Mouse (Mus musculus) adrenal gland, adult 8-10 months (tissue): ENCODE results near the gene Exosc8. TPM values are rescaled to one million over a fixed set of nuclear protein-coding genes. Genes with fewer than 3 reads are reported as not detected.
"Not testable (repeated sequence)": the region's sequence is repeated elsewhere in the genome, so short reads cannot be mapped to it uniquely, and the experiment has no call there.

ENCODE experiments used
- DNase-seq: peaks from one replicate; pipeline ENCODE4 v3.0.0; 2022
- total RNA-seq, 4 experiments: library from RNA; stranded (reverse); gene quantifications; 2 replicates each; pipeline ENCODE4 v1.2.4; 2022

Gene Exosc8
- total RNA-seq, 4 experiments from 2014 or later = 28.5 to 47.2 (median 40.2) TPM

DNA sequence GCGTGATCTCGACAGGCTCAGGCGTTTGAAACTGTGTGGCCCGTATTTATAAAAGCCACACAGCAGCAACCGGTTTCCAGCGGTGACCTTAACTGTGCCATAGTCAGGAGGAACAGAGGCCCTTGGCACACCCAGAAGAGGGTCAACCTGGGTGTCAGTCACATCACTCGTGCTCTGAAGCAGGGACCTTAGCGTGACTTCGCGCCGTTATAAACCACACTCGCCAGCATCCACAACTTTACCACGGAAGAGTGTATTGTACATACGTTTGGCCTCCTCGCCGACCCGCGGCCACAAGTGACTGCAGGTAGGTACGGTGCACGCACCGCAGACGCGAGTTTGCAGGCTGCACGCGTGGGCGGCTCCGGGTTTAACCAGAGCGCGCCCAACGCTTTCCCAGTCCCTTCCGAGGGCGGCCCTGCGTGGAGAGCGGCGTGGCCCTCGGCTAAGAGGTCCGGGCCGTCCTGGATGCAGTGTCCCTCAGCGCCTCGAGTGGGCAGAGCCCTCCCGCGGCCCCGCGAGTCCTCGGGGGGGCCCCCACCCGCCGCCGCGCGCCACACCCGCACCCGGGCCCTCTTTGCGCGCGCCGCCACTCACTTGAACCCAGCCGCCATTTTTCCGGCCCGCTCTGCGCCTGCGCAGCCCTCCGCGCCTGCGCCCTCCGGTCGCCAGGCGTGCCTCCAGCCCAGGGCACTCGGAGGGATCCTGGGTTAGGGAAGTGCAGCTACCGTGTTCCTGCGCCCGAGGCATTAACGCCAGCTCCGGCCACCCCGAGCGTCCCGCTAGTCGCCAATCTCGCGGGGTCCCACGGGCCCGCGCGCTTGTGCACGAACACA, 564 bp downstream of the Exosc8 start:
- DNase-seq = peak; percentile 85

DNA sequence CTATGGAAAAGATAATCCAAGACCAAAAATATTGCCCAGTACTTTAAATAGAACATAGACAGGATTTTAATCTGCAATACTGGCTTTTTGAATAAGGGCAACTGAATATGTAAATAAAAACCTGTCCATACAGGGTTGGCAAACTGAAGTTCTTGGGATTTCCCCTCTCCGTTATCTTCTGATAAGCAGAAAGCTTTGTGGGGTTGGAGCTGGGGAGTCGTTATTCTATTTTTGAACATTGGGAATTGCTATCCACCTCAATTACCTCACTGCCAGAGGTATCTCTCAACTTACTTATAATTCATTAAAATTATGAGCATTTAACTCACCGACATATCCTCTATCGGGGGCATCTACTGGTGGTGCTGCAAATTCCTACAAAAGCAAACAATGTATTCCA, 2.8 kb downstream of the Exosc8 start:
- DNase-seq = no peak

DNA sequence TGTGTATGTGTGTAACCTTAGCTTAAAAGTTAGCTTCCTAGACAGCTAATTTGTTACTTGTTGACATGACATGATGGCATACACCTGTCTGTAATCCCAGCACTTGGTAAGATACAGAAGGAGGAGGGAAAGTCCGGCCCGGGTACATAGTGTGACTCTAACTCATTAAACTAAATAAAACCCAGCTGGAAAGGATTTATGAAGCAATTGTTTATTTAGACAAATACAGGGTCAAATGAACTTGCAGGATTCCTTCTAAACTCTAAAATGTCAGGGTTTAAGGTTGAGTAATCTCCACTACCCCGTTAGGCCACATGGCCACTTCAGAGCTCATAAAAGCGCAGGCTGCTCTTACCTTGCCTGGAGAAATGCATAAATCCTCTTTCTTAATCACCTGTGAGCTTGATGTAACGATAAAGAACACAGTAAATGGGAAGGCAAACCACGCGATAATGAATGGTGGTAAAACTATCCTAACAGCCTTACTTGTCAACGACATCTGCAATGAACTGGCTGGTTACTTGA, 3.5 kb downstream of the Exosc8 start:
- no peak for DNase-seq

DNA sequence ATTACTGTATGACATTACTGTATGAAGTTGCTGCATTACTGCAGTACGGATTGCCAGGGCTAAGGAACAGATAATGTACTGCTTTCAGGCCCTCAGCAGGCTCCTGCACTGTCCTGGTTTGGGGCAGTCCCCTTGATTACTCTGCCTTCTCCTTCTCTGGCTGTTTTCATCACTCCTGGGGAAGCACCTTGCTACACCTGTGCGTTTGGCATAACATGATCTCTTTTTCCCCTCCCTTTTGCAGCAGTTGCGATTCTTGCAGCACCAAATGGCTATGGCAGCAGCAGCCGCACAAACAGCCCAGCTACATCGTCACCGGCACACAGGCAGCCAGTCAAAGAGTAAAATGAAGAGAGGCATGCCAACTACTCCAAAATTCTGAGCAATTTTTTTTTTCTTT, 7.1 kb downstream of the Exosc8 start:
- no peak for DNase-seq

DNA sequence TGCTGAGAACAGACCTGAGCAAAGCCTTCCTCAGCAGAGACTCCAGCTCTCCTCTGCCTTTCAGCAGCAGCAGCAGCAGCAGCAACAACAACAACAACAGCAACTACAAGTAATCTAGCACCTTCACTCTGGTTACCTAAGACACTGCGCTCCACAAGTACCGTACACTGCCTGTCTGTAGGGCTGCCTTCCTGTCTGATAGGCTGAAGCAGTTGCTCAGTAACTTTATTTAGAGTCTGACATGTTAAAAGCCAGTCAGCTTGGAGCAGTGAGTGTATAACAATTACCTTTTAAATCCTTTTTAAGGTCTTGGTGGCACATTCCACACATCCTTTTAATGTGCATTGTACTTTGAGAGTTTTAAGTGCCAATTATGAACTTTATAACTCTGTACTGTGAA, 7.6 kb downstream of the Exosc8 start:
- no peak for DNase-seq

DNA sequence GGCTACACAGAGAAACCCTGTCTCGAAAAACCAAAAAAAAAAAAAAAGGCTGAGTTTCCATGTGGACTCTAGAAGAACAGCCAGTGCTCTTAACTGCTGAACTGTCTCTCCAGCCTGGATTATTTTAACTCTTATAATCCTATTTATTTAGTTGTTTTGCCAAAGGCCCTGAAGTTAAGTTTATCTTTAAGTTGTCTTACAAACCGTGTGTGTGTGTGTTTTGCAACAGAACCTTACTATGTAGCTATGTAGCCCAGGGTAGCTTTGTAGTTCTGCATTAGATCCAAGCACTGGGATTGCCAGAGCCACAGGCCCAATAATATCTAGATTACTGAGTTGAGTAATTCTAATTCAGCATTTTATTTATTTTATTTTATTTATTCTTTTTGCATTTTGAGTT, 9.8 kb downstream of the Exosc8 start:
- DNase-seq = no peak

DNA sequence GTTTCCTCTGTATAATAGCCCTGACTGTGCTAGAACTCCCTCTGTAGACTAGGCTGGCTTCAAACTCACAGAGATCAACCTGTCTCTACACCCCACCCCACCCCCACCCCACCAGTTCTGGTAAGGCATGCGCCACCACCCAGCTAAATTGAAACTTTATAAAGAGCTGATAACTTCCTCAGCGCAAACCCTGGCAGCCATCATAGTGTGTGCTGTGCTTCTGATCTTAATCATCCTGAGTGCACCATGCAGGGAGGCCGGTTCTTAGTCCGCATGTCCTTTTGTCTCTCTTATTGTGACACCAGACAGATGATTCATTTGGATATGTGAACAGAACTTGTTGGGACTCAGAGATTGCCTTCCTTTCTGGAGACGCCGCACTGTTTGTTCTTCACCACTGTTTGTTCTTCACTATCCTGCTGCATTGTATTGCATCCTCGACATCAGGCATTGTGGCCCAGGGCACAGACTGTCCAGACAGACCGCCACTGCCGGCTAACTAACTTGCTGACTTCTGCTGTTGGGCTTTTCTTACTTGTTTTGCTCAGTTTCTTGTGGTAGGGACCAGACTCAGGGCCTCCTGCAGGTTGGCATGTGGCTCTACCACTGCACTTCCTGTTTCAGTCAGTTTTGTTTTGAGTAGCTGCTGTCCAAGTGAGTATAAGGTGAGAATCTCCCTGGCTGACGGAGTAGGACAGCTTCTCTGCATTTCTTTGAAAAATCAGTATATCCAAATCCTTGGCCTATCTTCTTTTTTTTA, 11.3 kb downstream of the Exosc8 start:
- no peak for DNase-seq

DNA sequence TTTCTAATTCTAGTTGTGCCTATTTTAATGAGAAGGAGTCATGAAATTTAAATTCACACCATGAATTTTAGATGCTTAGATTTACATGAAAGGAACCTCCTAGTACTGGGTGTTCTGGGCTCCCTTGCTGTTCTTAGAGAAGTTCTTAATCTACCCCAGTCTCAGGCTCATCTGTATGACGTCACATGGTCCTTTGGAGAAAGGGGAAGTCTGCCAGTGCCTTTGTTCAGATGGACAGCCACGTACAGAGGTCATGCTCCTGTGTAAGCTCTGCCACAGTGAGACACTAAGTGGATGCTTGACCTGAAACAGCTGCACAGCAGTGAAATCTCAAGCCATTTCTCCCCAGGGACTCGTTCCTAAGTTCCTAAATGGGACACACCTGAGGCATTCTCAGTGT, 16.2 kb downstream of the Exosc8 start:
- no peak for DNase-seq

DNA sequence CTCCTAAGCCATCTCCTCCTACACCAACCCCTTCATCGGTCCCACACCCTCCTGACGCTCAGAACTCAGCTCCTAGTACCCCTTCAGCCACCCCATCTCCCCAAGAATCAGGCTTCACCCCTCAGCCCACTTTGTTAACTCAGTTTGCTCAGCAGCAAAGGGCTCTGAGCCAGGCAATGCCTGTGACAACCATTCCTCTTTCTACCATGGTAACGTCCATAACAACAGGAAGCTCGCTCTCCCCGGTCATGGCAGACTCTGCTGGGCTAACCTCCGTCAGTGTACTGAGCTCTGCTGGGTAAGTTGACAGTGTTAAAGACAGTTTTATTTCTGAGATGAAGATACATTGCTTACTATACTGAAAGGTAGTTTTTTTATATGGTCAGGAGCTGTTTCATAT, 17.8 kb downstream of the Exosc8 start:
- no peak for DNase-seq

DNA sequence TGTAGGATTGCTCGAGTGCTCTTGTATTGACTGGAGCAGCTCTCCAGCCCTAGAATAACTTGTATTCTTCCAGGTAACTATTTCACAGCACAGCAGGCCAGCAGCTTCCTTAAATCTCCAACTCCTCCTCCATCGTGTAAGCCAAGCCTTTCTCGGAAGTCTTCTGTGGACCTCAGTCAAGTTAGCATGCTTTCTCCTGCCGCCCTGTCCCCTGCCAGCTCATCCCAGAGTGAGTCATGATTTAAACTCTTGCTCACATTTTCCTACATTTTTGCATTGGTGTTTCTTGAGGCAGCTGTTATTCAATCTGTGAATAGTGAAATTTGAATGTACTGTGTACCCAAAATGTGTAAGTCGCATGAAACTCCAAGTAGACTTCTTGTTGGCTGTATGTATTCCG, 19.7 kb downstream of the Exosc8 start:
- no peak for DNase-seq

DNA sequence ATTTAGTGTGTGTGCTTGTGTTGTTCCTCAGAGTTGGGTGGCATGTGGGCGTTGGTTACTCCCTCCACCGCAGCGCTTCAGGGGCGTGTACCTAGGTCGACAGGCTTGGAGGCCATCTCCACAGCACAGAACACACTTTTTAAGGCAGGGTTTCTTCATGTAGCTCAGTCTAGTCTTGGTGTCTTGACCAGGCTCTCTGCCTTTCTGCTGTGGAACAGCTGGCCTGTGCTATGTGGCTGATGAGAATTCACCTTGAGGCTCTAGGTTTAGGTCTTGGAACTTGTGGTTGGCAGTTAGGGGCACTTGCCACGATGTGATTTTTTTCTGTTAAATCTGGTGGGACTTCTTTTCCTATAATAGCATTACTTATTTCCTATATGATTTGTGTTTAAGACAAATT, 20.9 kb downstream of the Exosc8 start, which contains the start of gene Gm21958:
Gm21958 (minus strand) TSS at position 101 of the 400 bp plus-strand sequence.
- no peak for DNase-seq

DNA sequence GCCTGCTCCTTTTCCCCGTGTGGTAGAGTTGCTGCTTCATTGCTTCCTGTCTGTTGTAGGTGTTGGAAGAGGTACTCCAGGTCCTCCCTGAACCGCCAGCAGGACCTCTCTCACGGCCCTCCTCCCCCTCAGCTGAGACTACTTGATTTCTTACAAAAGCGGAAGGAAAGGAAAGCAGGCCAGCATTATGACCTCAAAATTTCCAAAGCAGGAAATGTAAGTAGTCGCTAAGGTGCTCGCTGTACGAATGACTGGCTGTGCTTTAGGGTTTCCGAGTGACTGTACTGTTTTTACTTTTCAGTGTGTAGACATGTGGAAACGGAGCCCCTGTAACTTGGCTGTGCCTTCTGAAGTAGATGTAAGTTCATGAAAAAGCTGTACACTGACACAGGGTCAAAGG, 26.2 kb downstream of the Exosc8 start:
- DNase-seq = no peak

DNA sequence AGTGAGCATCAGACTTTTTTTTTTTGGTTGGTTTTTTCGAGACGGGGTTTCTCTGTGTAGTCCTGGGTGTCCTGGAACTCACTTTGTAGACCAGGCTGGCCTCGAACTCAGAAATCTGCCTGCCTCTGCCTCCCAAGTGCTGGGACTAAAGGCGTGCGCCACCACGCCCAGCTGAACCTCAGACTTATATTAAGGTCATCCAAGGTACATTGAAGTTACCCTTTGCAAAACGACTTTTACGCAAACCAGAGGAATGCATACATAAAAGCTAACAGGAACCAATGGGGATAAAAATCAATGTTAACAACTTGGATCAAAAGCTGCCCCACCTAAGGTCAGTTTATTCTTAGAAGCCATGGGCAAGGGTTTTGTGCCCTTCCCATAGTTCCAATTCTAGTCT, 31.1 kb downstream of the Exosc8 start:
- DNase-seq = not testable (repeated sequence)

DNA sequence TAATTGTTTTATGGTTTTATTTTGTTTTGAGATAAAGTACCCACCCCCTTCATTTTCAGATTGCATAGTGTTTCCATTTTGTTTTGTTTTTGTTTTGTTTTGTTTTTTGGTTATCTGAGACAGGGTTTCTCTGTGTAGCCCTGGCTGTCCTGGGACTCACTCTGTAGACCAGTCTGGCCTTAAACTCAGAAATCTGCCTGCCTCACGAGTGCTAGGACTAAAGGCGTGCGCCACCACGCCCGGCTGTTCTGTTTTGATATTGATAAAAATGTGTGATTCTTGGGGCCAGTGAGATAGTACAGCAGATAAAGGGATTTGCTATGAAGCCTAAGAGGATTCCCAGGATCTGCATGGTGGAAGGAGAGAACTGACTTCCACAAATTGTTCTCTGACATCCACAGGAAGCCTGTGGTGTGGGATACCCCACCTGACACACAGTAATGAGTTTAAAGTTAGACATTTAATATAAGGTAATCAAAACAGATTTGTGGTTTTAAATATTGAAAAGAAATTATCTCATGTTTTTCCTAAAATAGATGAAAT, 35.4 kb downstream of the Exosc8 start:
- no peak for DNase-seq

DNA sequence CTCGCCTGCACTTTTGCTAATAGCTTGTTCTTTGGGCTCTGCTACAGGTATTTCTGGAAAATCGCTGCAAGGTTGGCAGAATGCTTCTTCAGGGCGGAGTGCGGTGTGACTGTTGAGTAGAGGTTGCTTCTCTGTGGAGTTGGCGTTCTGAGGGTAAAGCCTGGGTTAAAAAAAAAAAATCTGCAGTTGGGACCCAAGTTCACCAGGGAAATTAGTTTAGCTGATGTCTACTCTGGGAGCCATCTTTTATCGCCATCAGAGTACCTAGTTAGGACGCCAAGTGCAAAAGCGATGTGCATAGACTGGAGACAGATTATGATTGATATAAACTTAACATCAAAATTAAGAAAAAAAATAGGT, 42.2 kb downstream of the Exosc8 start:
- no peak for DNase-seq

DNA sequence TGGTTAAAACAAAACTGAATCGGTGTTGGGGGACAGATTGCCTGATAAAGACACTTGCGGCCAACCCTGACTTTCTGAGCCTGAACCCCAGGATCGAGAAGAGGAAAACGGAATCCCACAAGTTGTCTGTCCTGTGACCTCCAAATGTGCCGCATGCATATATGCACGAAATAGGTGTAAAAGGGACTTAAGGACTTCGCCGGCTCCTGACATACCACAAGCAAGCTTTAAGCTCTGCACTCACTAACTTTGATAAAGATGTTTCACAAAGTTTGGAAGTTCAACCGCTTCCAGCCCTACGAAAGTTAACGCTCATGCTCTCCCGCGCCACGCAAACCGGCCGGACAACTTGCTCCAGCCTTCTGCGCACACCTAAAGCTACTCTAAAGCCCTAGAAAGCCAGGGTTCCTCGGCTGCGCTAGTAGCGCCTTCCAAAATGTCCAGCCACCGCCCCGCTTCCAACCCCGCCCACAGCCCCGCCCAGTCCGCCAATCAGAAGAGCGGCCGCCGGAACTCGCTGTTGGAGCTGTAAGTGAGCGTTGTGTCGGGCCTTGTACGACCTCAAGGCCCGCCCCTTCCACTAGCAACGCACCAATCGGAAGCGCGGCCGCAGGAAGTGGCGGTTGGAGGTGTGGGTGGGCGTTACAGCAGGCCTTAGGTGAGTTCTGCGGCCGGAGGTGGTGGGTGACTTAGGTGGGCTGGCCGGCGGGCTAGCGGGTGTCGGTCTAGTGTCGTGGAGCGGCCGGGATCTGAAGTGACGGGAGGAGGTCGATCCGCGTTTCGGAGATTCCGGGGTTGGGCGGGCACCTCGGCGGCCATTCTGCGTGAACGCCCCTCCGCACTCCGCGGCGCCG, 42.8 kb downstream of the Exosc8 start, which contains the start of gene Supt20:
Supt20 (plus strand) TSS at position 606 of the 854 bp plus-strand sequence.
- DNase-seq = peak; percentile 89

DNA sequence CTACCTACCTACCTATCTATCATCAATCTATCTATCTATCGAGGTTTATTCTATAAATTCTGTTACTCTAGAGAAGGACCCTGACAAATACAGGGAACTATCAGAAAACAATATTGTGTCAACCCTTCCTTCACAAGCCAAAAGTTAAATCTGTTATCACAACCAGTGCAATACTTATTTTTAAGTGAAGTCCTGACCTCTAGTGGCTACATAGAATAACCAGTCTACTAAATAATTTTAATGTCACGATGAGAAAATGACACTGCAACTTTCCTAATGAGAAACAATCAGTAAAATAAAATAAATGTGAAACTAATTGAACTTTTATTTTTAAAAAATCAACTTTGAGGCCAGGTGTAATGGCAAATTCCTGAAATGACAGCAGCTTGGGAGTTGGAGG, 46.1 kb downstream of the Exosc8 start:
- DNase-seq = no peak

DNA sequence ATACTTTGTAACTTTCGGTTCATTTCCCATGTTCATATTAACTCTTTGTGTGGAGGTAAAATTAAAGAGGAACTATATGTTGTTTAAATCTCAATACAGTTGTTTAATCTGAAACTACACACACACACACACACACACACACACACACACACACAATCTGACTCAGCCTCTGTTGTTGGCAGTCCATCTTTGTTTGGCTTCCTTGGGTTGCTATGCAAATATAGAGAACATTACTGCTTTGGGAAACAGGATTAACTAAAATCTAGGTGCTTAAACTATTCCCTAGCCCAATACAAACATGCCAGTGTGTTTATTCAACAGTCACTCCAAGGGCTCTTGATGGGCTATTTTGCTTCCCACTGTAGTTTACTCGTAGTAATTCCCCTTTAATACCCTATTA, 47.9 kb downstream of the Exosc8 start:
- DNase-seq = no peak

DNA sequence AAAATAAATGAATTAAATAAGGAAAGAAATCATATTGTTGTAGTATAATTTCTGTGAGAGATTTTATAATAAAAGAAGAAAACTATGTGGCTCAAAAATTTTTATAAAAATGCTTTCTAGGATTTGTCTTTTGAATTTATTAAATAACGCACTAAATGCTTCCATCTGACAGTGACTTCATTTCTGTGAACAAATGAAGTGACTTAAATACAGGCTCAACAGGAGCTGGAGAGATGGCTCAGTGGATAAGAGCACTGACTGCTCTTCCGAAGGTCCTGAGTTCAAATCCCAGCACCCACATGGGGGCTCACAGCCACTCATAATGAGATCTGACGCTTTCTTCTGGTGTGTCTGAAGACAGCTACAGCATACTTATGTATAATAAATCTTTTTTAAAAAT, 50.0 kb downstream of the Exosc8 start:
- DNase-seq = no peak

DNA sequence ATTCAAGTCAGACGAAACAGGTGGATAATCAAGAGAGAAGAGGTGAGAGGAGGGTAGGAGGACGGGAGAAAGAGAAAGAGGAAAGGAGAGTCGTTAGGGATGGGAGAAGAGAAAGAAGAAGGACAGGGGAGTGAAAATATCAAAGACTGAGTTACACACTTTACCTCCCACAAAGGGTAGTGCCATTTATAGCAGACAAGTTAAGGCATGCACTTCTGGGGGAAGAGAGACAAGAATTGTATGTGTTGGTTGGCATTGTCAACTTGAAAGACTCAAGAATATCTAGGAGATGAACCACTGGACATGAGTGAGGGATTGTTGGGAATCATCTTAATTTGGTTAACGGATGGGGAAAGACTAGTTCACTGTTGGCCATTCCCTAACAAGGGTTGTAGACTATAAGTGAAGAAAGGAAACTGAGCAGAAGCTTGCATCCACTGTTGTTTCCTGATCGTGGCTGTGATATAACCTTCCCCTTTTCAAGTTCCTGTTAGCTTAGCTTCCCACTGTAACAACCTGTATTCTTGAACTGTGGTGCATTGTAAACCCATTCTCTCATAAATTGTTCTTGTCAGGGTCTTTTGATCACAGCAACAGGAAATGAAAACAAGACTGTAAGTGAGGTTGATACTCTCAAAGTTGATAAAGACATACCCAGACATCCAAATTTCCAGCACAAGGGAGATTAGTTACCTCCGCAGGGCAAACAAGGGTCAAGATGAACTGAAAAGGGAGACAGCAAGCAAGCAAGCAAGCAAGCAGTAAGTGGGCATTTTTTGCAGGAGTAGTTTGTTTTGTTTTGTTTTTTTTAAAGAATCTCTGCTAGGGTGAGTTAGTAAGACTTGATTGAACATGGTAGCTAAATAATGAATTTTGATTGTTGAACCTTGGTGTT, 53.6 kb downstream of the Exosc8 start:
- no peak for DNase-seq
